Mouse (Mus musculus) embryonic facial prominence, embryonic 11.5 days (tissue): ENCODE data around the gene Golga2. TPM values are rescaled to one million over a fixed set of nuclear protein-coding genes. Genes with fewer than 3 reads are reported as not detected.

ENCODE experiments used
- ATAC-seq: fragments of 200-750 bp; cut with Nextera tagmentation; replicated peaks from 2 replicates; pipeline ENCODE4 v1.8.0; 2017; ENCODE audit warnings: low read depth; ENCODE audit not compliant: insufficient number of reproducible peaks, low FRiP score, low TSS enrichment
- DNase-seq: peaks from one replicate; pipeline ENCODE4 v3.0.0-alpha.2; 2015; ENCODE audit warnings: low spot score
- H3K27ac ChIP-seq: fragments of 300-500 bp; sonication (generic); replicated peaks from 2 replicates; pipeline ENCODE4 v1.5.1; 2014; ENCODE audit warnings: mild to moderate bottlenecking, low read depth, low read length, control low read depth
- H3K27me3 ChIP-seq: fragments of 300-500 bp; sonication (generic); 2 replicates; pipeline ENCODE4 v1.6.1; 2014; ENCODE audit warnings: mild to moderate bottlenecking, low read length, moderate library complexity, mixed read lengths; ENCODE audit not compliant: control insufficient read depth, insufficient read depth
- H3K36me3 ChIP-seq: fragments of 300-500 bp; sonication (generic); replicated peaks from 2 replicates; pipeline ENCODE4 v1.6.1; 2014; ENCODE audit warnings: low read depth, mild to moderate bottlenecking, low read length, moderate library complexity, mixed read lengths; ENCODE audit not compliant: control insufficient read depth, insufficient read depth
- H3K4me1 ChIP-seq: fragments of 300-500 bp; sonication (generic); 2 replicates; pipeline ENCODE4 v1.6.1; 2014; ENCODE audit warnings: low read length, mixed read lengths; ENCODE audit not compliant: control insufficient read depth, insufficient read depth
- H3K4me2 ChIP-seq: fragments of 300-500 bp; sonication (generic); 2 replicates; pipeline ENCODE4 v1.6.1; 2014; ENCODE audit warnings: low read depth, mild to moderate bottlenecking, control low read depth, low read length, moderate library complexity
- H3K4me3 ChIP-seq: fragments of 300-500 bp; sonication (generic); 2 replicates; pipeline ENCODE4 v1.5.1; 2014; ENCODE audit warnings: low read depth, low read length, control low read depth
- H3K9ac ChIP-seq: fragments of 300-500 bp; sonication (generic); replicated peaks from 2 replicates; pipeline ENCODE4 v1.6.1; 2014; ENCODE audit warnings: mild to moderate bottlenecking, control low read depth, low read length
- H3K9me3 ChIP-seq: fragments of 300-500 bp; sonication (generic); replicated peaks from 2 replicates; pipeline ENCODE4 v1.6.1; 2016; ENCODE audit warnings: mild to moderate bottlenecking, low read length, inconsistent platforms, mixed read lengths; ENCODE audit not compliant: control insufficient read depth
- WGBS: fragments of 180-500 bp; shearing (Covaris S2); extraction: QIAGEN DNeasy Blood & Tissue Kit; methylation state at CpG from one replicate; pipeline ENCODE4 v1.1.7; 2014; 5-methylcytosine and 5-hydroxymethylcytosine counted together
- polyA plus RNA-seq: library from polyadenylated mRNA; unstranded; fragments of >200 nt; fragmentation: Nextera tagmentation; extraction: Ambion mirVana; gene quantifications from 2 replicates; pipeline ENCODE4 v1.2.1, GENCODE M21; 2014

Gene Golga2
- polyA plus RNA-seq, 1 experiment from 2014 or later, result 14.9 TPM

GRCm38 (mm10) chr2:32322754-32323741 is 35.9 kb downstream of the Golga2 start:
- H3K27ac ChIP-seq, result no peak overlapping the region
- H3K9me3 ChIP-seq, result no peaks in the 10 kb centered on the region
- H3K9ac ChIP-seq, result no peak overlapping the region
- no peaks in the 10 kb centered on the region for H3K36me3 ChIP-seq
- H3K4me3 ChIP-seq, result no peak overlapping the region
- H3K4me2 ChIP-seq, result no peak overlapping the region
- H3K4me1 ChIP-seq, result peaks cover 9% of the 10 kb centered on the region
- DNase-seq (no peak), ATAC-seq (no peak)
- H3K27me3 ChIP-seq, result no peaks in the 10 kb centered on the region
- WGBS, result 82% methylated on average over 7 of the region's 7 CpGs

DNA sequence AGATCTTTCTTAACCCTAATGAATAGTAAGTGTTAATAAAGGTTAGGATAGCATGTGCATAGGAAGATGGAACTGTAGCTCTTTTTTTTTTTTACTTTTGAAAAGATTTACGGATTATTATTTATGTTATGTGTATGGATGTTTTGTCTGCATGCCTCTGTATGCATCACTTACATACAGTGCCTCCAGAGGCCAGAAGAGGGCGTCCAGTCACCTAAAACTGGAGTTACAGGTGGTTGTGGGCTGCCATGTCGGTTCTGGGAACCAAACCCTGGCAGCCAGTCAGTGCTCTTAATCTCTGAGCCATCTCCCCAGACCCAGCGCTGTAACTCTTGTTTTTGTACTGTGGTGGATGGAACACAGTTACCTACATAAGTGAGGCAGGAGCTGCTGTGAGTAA is 37.1 kb downstream of the Golga2 start:
- no peak overlapping the region for H3K9ac ChIP-seq
- H3K36me3 ChIP-seq, result no peaks in the 10 kb centered on the region
- H3K9me3 ChIP-seq, result no peaks in the 10 kb centered on the region
- ATAC-seq (no peak), DNase-seq (no peak)
- no peaks in the 10 kb centered on the region for H3K27me3 ChIP-seq
- peaks cover 13% of the 10 kb centered on the region for H3K4me1 ChIP-seq
- 62% methylated on average over 4 of the region's 4 CpGs for WGBS
- no peak overlapping the region for H3K4me3 ChIP-seq
- no peak overlapping the region for H3K4me2 ChIP-seq
- H3K27ac ChIP-seq, result no peak overlapping the region

DNA sequence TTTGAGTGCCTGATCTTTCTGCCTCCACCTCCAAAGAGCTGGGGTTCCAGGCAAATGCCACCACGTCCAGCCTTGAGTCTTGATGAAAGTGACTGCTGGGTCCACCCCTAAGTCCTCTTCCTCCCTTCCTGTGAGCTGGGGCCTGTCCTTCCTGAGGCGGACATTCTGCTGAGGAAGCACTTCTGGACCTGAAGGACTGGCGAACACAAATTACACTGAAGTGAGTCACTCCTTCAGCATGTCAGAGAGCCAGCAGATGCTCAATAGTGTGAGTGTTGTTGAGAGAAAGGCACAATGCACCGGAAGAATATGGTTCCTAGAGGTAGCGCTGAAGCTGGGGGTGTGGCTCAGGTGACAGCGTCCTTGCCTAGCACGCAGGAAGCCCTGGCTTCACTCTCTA is 38.2 kb downstream of the Golga2 start:
- no peaks in the 10 kb centered on the region for H3K9me3 ChIP-seq

GRCm38 (mm10) chr2:32327200-32327599 is 40.0 kb downstream of the Golga2 start:
- Histone ChIP-seq H3K27ac (no peak overlapping the region), H3K27me3 (no peaks in the 10 kb centered on the region), H3K4me3 (no peak overlapping the region), H3K36me3 (no peaks in the 10 kb centered on the region), H3K9me3 (no peaks in the 10 kb centered on the region), H3K4me2 (no peak overlapping the region), H3K4me1 (peaks cover 8% of the 10 kb centered on the region), H3K9ac (no peak overlapping the region)
- DNase-seq (no peak), ATAC-seq (no peak)
- WGBS, result 87% methylated on average over 4 of the region's 4 CpGs

More for the DNA sequence above, 38.2 kb downstream of the Golga2 start:
- Histone ChIP-seq H3K36me3 (no peaks in the 10 kb centered on the region), H3K27ac (no peak overlapping the region), H3K4me1 (peaks cover 12% of the 10 kb centered on the region), H3K4me3 (no peak overlapping the region), H3K9ac (no peak overlapping the region), H3K4me2 (no peak overlapping the region), H3K27me3 (no peaks in the 10 kb centered on the region)
- ATAC-seq, result no peak
- DNase-seq, result no peak
- WGBS, result 61% methylated on average over 7 of the region's 7 CpGs

- 18% methylated on average over 13 of the region's 13 CpGs for WGBS
- H3K36me3 ChIP-seq, result no peaks in the 10 kb centered on the region
- H3K4me3 ChIP-seq, result no peak overlapping the region
- no peak; the same call in 1 of the 2 replicates for ATAC-seq
- no peak overlapping the region; the same call in none of the 2 replicates for H3K9ac ChIP-seq
- no peak for DNase-seq
- H3K4me1 ChIP-seq, result peaks cover 8% of the 10 kb centered on the region
- no peaks in the 10 kb centered on the region for H3K9me3 ChIP-seq
- no peaks in the 10 kb centered on the region for H3K27me3 ChIP-seq
- H3K27ac ChIP-seq, result no peak overlapping the region
- H3K4me2 ChIP-seq, result no peak overlapping the region
These were observed 41.8 kb downstream of the Golga2 start for GRCm38 (mm10) chr2:32328911-32329460.

DNA sequence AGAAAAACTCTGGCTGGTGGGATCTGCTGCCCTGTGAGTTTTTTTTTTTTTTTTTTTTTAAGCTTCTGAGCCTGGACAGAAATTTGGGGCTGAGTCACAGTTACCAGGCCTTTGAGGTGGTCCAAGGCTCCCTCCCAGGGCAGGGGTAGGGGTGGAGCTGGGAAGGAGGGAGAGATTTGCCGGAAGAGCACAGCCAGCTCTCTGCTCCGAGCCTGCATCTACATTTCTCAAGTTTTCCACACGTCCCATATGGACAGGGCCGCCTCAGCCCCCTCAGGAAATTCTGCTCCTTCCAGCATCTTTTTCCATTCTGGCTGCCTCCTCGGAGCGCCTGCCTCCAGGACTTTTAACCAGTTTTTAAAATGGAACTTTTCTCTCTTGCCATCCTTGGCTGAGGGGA is 42.3 kb downstream of the Golga2 start:
- Histone ChIP-seq H3K9ac (no peak overlapping the region; the same call in 1 of the 2 replicates), H3K27me3 (no peaks in the 10 kb centered on the region), H3K27ac (peak overlapping the region; percentile 52; the same call in 1 of the 2 replicates), H3K36me3 (no peaks in the 10 kb centered on the region), H3K9me3 (no peaks in the 10 kb centered on the region), H3K4me1 (peaks cover 8% of the 10 kb centered on the region), H3K4me2 (no peak overlapping the region), H3K4me3 (no peak overlapping the region)
- WGBS, result 33% methylated on average over 6 of the region's 6 CpGs
- DNase-seq, result peak; percentile 44
- no peak for ATAC-seq

DNA sequence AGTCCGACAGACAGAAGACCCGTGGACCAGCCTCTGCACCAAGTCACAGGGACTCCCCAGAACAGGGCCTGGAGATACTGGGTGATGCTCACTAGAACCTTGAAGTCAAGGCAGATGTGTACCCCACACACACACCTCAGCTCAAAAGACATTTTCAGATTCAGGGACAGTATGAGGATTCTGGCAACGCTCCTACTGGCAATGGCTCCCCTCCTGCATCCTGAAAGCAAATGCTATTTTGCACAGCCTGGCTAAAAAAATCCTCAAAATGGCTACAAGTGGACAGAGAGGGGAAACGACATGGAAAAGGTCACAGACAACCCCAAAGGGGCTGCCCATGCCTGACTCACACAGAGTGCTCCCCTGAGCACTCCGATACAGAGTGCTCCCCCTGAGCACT is 45.0 kb downstream of the Golga2 start:
- no peak for DNase-seq
- H3K4me3 ChIP-seq, result no peak overlapping the region
- WGBS, result 85% methylated on average over 5 of the region's 5 CpGs
- H3K27me3 ChIP-seq, result no peaks in the 10 kb centered on the region
- no peak overlapping the region for H3K9ac ChIP-seq
- H3K27ac ChIP-seq, result no peak overlapping the region
- peaks cover 8% of the 10 kb centered on the region for H3K4me1 ChIP-seq
- no peaks in the 10 kb centered on the region for H3K9me3 ChIP-seq
- H3K36me3 ChIP-seq, result no peaks in the 10 kb centered on the region; the same call in 1 of the 2 replicates
- no peak overlapping the region for H3K4me2 ChIP-seq
- no peak for ATAC-seq

DNA sequence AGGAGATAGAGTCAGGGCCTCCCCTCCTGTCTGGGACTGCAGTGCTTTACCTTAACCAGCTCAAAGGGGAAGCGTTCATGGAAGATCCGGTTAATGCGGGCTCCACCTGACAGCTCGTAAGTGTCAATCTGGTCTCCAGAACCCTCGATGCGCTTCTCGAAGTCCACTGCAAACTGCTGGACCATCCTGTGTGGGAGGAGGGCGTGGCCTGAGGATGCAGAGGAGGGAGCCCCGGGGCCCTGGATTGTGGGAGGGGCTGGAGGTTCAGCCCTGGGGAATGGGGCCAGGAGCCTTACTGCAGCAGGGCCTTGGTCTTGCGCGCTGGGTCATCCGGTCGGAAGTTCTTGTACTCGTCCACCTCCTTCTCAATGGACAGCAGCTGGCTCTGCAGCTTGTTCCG is 48.7 kb downstream of the Golga2 start:
- Histone ChIP-seq H3K27ac (no peak overlapping the region), H3K9ac (no peak overlapping the region), H3K9me3 (no peaks in the 10 kb centered on the region), H3K4me2 (no peak overlapping the region), H3K27me3 (no peaks in the 10 kb centered on the region), H3K4me3 (no peak overlapping the region), H3K4me1 (no peaks in the 10 kb centered on the region), H3K36me3 (peaks cover 5% of the 10 kb centered on the region)
- 59% methylated on average over 15 of the region's 15 CpGs for WGBS
- DNase-seq (no peak), ATAC-seq (no peak)
